Mouse (Mus musculus) heart, postnatal 25 days (tissue): ENCODE data around the gene Fgd5. TPM values are rescaled to one million over a fixed set of nuclear protein-coding genes. Genes with fewer than 3 reads are reported as not detected.
"Not testable (repeated sequence)": the region's sequence is repeated elsewhere in the genome, so short reads cannot be mapped to it uniquely, and the experiment has no call there.

Experiments
- DNase-seq: peaks from one replicate; pipeline ENCODE4 v3.0.0; 2022; ENCODE audit warnings: low spot score
- intact Hi-C: fragments of 180-260 bp; cut with DNase I; formaldehyde crosslinking; loops from one replicate; pipeline ENCODE4 v1.15.1; 2025
- total RNA-seq, 2 experiments: library from RNA; stranded (reverse); gene quantifications; 2 replicates each; pipeline ENCODE4 v1.2.3; 2021

Gene Fgd5
- total RNA-seq, 2 experiments from 2014 or later: 24.2 to 26.8 TPM

DNA sequence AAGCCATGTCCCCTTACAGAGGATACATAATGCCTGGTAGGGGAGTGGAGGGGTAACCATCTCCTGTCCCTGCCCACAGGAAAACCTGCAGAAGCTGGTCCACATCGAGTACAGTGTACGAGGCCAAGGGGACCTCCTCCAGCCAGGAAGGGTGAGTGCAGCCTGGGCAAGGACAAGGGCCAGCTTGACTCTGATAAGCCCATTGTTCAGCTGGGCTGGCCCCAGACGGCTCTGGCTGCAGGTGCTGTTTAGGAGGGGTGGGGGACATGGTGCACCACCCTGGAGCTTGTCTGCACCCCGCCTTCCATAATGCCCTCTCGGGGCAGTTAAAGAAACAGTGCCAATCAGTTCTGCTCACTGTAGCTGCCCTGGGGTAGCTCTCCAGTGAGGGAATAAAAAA lies 83.0 kb downstream of the Fgd5 start:
- intact Hi-C loops: loop anchor here (5.0 kb wide), 1 partner anchor 69 kb away; no protein-coding TSS in a partner anchor
- peak; percentile 41 for DNase-seq

DNA sequence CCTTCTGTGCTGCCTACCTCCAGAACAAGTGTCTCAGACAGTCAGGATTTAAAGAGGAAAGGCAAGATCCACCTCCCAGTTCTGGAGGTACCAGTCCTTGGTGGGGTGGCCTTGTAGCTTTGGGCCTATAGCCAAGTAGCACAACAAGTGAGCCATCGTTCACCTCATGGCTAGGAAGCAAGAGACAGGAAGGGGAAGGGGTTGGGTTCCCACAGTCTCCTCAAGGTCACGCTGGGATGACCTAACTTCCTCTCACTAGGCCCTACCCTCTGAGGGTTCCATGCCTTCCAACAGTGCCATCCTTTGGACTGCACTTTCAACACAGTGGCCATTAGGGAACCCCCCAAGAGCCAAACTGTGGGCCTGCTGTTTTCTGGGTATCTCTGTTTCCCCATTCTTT lies 84.8 kb downstream of the Fgd5 start:
- intact Hi-C loops: loop anchor here (5.0 kb wide), 1 partner anchor 71 kb away; no protein-coding TSS in a partner anchor

DNA sequence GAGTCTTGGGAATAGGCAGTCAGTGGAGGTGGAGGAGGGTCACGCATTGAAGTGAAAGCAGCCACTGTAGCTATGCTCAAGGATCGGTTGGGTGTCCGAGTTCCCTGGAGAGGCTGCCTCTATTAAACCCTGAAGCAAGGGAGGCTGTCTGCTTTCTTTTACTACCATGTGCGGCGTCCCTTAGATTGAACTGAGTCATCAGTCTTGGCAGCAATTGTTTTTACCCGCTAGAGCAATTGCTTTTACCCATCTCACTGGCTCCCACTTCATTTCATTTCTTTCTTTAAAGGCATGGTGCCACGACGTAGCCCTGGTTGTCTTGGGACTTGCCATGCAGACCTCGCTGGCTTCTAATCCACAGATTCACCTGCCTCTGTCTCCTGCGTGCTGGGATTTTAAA lies 85.4 kb downstream of the Fgd5 start:
- intact Hi-C loops: loop anchor here (5.0 kb wide), 1 partner anchor 72 kb away; no protein-coding TSS in a partner anchor
- DNase-seq: no peak

More for the DNA sequence above, 84.8 kb downstream of the Fgd5 start:
- no peak for DNase-seq

DNA sequence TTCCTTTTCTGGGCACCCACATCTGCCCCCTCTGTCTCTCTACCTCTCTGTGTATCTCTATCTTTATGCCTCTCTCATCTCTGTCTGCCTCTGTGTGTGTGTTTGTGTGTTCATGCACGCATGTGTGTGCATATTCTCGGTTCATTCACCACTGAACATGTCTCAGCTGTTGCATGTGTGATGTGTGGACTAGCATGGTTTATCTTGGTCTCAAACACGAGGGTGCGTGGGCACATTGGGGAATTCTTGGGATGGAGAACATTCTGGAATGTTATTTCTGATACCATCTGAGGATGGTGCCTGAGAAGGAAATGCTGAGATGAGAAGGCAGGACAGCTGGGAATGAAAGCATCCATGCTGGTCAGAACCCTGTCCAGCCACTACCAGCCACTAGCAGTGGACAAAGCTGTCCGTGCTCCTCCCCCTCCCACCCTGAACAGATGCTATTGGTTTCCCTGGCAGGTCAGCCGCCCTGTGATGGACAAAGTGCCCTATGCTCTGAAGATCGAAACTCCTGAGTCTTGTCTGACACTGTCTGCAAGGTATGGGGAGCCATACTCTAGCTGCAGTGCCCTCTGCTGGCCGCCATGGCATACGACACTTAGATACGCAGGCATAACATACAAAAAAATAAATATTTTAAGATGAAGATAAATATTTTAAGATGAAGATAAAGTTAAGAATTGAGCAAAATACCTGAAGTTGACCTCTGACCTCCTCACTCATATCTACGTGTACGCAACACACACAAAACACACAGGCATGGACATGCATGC lies 87.2 kb downstream of the Fgd5 start:
- DNase-seq: no peak
- intact Hi-C loops: loop anchor here (2.0 kb wide), 1 partner anchor 289 kb away; no protein-coding TSS in a partner anchor

DNA sequence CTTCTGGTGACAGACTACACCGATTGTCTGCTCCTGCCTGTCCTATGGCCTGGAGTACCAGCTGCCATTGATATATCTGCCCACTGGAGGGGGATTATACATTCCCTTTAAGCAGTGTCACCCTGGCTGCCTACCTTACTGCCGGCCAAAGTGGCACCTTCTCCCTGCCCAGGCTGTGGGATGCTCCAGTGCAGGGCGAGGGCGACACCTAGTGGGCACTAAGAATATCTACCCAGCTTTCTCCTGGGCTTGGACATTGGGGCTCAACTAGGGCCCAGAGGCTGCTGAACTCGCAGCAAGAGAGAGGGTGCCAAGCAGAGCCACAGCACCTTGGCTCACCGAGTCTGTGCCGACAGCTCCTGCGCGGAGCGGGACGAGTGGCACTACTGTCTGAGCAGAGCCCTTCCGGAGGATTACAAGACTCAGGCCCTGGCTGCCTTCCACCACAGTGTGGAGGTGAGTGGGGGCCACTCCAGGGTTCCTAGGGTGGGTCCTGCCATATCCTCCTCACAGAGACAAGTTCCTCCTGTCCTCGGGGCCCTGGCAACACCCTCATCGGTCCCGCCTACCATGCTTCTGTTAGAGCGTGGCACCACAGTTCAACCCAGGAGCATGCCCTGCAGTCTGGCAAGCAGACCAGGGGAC lies 88.6 kb downstream of the Fgd5 start:
- peak; percentile 42 for DNase-seq
- intact Hi-C loops: loop anchor here (1.0 to 2.0 kb wide), 2 partner anchors 166 to 290 kb away; no protein-coding TSS in a partner anchor

DNA sequence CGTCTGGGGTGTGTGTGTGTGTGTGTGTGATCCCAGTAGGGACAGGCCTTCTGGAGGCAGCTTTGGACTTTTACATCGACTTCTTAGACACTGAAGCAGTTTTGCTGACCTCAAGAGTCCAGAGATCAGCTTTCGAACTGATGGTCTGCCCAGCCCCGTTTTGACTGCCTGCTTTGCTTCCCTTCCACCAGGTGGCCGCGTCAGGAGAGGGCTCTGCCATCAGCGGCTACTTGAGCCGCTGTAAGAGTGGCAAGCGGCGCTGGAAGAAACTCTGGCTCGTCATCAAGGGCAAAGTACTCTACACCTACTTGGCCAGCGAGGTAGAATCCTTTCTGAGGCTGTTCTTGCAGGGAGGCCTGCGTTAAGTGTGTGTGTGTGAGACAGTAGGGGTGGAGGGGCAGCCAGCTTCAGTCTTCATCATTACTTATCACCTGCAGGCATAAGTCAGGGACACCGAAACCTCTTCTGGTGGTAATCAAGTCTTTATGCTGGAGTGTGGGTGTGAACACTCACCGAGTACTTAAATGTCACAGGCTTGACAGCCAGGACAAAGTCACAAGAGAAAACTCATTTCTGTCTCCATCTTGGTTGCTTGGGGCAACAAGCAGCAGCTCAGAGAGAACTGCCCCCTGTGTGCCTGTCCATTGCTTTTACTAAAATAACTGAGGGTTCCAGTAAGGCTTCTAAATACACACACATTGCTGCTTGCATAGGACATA lies 92.6 kb downstream of the Fgd5 start:
- DNase-seq: no peak
- intact Hi-C loops: loop anchor here (5.0 kb wide), 1 partner anchor 196 kb away; no protein-coding TSS in a partner anchor

DNA sequence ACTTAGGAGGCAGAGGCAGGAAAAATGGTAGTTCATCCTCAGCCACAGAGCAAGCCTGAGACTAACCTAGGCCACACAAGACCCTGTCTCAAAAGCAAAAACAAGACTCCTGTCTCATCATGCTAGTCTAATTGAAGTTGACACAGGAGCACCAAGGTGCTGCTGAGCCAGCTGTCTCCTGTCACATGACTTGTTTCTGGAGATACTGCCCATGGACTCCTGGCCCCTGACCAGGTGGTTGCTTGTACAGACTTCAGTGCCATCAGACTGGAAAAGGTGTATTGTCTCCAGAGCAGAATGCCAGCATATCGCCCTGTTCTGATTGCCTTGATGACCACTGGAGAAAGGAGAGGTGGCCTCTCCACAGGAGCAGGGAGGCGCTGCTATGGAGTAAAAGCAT lies 102.1 kb downstream of the Fgd5 start:
- DNase-seq: no peak
- intact Hi-C loops: no loop called here

DNA sequence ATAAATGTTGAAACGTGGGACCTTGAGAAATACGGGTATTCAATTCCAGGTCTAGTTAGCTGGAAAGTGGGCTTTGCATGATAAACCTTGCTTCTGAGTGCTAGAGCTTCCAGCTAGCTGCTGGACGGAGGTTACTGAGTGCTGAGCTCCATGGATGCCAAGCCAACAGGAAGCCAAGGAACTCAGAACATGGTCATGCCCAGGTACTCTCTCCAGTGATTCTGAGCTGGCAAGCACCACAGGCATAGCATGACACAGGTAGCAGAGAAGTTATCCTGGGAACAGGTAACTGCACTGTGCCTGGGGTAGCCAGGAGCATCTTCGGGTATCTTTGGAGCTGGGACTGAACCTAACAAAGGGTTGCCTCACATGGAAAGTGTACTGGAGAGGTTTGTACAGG lies 104.1 kb downstream of the Fgd5 start:
- intact Hi-C loops: no loop called here
- DNase-seq: no peak

DNA sequence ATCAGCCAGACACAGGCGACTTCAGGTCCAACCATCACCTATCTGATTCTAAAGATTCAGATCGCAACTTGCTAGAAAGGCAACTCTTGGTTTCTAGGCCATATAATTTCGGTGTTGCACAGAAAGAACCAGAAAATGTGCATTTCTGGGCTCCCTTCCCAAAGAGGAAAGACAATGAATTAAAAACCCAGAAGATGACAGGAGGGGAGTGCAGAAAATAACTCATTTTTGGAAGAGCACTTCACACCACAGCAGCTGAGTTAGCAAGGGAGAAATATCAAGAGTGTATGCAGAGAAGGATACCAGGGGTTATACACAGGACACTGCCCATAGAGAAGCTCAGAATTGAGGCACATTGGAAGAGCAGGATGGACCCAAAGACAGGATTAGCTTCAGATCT lies 106.3 kb downstream of the Fgd5 start:
- intact Hi-C loops: no loop called here
- DNase-seq: no peak

DNA sequence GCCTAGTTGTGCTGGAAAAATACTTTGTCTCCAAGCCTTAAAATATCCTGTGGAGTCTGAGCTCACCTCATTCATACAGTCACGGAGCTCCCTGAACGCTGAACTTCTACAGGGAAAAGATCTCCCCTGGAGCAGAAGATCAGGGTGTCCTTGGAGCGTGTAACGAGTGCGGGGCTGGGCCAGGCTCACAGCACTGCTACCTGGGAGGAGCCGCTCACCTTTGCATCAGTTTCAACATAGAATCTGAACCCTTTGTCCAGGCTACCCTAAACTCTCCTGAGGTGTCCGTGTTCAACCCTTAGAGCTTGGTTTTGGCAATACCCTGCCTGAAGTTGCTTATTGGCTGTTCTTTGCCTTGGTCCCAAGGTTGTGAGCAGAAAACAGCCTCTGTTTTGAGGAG lies 110.5 kb downstream of the Fgd5 start:
- DNase-seq, intact Hi-C loops: not testable (repeated sequence)

DNA sequence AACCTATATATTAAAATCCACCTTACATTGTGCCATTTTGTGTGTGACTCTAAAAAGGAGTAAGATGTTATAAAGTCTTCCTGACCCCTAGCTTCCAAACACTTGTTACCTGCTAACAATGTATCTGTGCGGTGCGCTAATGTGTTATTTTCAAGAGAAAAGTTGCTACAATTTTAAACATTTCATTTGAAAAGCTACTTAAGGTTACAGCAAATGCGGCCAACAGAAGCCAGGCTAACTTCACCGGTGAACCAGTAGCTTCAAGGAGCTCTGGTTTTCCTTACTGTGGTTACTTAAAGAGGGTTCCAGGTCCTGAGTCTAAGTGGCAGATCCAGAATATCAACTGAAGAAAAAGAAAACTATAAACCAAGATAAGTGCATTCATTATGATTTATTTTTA lies 111.3 kb downstream of the Fgd5 start:
- DNase-seq: no peak
- intact Hi-C loops: loop anchor here (5.0 kb wide), 1 partner anchor 92 kb away; the partner anchor contains the start of gene Mrps25

DNA sequence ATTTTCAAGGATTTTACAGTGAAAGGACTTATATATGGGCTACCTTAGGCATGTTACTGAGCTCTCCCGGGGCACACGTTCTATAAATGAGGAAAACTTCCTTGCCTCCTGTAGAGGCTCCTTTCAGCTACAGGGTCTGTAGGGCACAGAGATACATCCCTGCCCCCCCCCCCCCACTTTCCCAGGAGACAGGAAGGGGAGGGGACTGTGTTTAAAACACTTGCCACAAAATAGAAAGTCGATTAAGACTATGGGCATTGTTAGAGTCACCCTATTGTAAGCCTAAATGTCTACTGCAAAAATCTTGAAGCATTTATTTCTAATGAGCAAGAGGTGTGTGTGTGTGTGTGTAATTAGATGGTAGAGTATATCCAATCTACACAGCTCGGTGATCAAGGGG lies 111.8 kb downstream of the Fgd5 start:
- no peak for DNase-seq
- intact Hi-C loops: loop anchor here (5.0 kb wide), 1 partner anchor 92 kb away; the partner anchor contains the start of gene Mrps25

DNA sequence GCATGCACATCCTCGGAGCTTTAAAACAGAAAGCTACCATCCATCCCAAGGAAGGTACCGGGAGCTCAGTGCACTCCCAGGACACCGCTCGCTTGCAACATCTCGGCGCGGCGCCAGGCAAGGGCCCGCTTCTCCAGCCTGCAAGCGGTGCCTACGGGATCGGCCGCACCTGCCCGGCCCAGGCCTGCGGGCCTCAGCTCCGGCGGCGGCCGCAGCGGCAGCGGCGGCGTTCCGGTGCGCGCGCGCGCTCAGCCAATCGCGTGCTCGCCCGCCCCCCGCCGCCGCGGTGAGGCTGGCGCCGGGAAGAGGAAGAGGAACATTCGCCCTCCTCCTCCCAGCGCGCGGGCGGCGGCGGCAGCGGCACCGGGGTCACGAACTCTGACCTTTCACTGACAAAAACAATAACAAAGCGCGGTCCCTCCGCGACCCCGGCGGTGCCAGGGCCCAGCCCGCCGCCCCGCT lies 112.5 kb downstream of the Fgd5 start, which contains the start of gene Nr2c2:
Gene Nr2c2 (plus strand): TSS at position 261 of the 462 bp plus-strand sequence.
- intact Hi-C loops: loop anchor here (5.0 kb wide), 1 partner anchor 91 kb away; the partner anchor contains the start of gene Mrps25
- peak; percentile 79 for DNase-seq

DNA sequence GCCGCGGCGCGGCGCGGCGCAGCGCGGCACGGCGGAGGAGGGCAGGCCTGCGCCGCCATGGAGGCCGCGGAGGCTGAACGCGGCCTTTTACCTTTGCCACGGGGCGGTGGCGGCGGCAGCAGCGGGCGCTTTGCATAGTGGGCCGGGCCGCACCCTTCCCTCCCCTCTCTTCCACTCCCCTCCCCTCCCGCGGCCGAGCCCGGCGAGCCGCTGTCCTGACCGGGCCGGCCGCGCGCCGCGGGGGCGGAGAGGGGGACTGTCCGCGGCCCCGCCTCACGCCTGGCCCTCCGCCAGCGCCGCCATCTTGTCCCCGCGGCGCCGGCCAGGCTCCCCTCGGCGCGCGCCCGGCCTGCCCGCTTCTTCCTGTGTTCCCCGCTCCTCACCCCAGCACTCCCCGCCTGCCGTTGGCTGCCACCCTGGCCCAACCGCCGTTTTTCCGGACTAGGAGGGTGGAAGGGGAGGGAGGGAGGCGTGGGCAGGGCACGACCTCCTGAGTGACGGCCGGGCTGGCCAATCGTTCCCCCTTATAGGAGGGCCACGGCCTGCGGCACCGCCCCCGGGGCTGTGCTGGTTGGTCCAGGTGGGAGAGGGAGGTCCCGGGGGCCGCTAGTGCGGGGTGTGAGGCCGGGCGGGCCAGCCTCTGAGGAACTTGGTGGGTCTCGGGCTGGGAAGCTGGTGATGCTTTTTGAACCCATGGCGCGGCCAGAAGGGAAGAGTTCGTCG lies 113.2 kb downstream of the Fgd5 start:
- DNase-seq: peak; percentile 99
- intact Hi-C loops: loop anchor here (5.0 kb wide), 1 partner anchor 90 kb away; the partner anchor contains the start of gene Mrps25

DNA sequence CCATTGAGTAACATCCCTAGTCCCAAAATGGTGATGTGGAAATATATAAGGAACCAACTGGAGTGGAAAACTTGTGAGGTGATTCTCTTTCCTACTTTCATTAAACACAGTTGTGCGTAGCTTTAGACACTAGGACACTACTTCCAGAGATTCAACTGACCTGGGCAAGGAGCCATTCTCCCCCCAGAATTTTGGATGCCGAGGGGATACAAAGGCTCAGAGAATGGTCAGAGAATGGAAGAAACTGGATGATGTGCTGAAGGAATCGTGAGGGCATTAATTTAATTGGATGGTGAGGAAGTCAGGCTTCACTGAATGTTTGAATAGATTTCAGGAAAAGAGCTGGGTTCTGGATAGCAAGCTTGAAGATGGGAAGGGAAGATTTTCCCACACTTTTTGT lies 114.1 kb downstream of the Fgd5 start:
- intact Hi-C loops: loop anchor here (5.0 kb wide), 1 partner anchor 90 kb away; the partner anchor contains the start of gene Mrps25
- DNase-seq: no peak

DNA sequence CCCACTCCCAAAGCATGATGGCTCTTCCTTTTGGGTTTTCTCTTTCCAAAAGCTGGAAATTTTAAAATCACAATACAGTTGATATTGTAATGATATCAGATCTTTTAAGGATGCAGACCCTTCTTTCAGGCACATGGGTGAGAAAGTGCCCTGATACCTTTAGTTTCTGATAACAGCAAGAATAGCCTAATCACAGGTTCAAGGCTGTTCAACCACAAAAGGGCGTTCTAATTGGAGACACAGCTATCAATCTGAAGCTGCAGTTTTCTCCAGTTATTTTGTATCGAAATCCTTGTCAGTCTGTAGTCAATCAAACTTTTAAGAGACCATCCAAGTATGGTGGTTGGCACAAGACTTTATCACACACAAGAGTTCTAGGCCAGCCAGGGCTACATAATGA lies 115.2 kb downstream of the Fgd5 start:
- intact Hi-C loops: loop anchor here (5.0 kb wide), 1 partner anchor 88 kb away; the partner anchor contains the start of gene Mrps25
- DNase-seq: no peak

DNA sequence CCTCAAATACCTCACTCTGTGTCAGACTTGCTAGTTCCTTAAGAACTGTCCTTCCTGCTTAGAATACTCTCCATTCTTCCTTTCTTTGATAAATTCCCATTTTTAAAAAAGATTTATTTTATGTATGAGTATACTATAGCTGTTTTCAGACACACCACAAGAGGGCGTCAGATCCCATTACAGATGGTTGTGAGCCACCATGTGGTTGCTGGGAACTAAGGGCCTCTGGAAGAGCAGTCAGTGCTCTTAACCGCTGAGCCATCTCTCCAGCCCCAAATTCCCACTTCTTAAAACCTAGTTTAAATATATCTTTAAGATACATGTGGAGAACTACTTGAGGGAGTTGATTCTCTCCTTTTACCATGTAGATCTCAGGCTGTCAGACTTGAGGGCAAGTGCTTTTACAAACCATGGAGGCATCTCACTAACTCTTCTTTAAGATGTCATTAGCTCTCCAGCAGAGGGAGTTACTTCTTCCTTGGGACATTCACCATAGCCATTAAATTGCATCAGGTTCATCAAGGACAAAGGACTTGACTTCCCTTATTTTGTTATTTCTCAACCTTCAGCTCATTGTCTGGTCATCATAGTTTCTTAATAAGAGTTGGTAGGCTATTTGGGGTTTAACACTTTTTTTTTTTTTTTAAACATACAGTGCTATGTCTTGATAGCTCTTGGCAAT lies 122.1 kb downstream of the Fgd5 start:
- DNase-seq: no peak
- intact Hi-C loops: loop anchor here (5.0 kb wide), 1 partner anchor 36 kb away; no protein-coding TSS in a partner anchor

DNA sequence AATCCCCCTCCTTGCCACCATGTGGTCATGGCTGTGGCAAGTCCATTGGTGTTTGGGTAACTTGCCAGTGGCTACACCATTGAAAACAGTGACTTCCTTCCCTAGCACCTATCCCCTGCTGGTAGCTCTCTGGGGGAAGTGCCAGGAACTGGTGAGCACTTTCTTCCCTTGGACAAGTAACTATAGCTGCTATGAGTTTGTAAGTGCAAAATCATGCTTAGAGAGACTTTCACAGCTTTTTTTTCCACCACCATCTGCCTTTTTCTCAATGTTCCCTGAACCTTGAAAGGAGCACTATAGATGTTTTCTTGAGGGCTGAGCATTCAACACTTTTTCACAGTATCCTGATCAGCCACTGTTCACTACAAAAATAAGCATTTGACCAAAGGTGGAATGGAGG lies 145.9 kb downstream of the Fgd5 start:
- intact Hi-C loops: no loop called here
- no peak for DNase-seq
